Mouse (Mus musculus): ENCODE data around the gene Aars2.

Gene Aars2

GRCm38 (mm10) chr17:45506700-45507189, at the start of gene Aars2:
TSS of gene Aars2 (plus strand) at chr17:45506841.
- DNase-seq (ENCODE audit: low read depth, low spot score), result peak; percentile 88

DNA sequence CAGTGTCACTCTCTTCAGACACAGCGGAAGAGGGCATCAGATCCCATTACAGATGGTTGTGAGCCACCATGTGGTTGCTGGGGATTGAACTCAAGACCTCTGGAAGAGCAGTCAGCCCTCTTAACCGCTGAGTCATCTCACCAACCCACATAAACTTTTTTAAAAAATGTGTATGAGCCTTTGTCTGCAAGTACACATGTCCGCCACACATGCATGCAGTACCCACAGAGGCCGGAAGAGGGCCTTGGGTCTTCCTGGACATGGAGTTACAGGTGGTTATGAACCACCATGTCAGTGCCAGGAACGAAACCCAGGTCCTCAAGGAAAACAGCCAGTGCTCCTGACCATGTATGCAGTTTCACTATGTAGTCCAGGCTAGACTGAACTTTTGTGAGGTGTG, 49.2 kb upstream of the Aars2 start:
- no peak for DNase-seq (ENCODE audit: low read depth, low spot score)

GRCm38 (mm10) chr17:45458516-45458915, 48.1 kb upstream of the Aars2 start:
- DNase-seq (ENCODE audit: low read depth, low spot score), result no peak

DNA sequence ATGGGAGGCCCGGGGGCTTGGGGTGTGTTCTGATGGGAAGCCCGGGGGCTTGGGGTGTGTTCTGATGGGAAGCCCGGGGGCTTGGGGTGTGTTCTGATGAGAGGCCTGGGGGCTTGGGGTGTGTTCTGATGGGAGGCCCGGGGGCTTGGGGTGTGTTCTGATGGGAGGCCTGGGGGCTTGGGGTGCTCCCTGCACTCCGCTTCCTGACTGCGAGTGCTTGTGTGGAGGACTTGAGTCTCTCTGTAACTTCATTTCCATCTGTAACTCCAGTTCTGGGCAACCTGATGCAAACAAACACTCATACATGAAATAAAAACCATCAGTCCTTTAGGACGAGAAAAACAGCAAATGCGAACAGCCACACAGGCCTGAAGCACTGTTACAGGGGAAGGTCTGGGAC, 47.6 kb upstream of the Aars2 start:
- DNase-seq (ENCODE audit: low read depth, low spot score), result no peak

DNA sequence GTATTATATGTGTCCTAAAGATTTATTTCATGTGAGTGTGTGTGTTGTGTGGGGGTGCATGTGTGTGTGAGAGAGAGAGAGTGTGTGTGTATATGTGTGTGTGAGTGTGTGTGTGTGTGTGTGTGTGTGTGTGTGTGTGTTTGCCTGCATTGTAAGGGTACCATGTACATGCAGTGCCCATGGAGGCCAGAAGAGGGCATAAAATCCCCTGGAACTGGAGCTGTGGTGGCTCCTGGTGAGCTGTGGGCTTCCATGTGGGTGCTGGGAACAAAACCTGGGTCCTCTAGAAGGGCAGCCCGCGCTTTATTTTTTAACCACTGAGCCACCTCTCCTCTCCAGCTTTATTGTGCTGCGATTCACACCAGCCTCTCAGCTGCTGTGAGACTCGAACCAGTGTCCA, 44.1 kb upstream of the Aars2 start:
- DNase-seq (ENCODE audit: low read depth, low spot score), result no peak

GRCm38 (mm10) chr17:45464255-45464654, 42.4 kb upstream of the Aars2 start:
- no peak for DNase-seq (ENCODE audit: low read depth, low spot score)

DNA sequence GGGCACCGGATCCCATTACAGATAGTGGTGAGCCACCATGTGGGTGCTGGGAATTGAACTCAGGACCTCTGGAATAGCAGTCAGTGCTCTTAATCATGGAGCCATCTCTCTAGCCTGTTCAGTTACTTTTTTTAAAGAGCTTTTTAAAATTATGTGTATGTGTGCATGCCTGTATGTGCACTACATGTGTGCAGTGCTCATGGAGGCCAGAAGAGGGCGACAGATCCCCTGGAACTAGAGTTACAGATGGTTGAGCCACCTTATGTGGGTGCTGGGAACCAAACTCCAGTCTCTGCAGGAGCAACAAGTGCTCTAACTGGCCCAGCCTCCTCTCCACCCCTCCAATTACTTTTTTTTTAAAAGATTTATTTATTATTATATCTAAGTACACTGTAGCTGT, 39.9 kb upstream of the Aars2 start:
- no peak for DNase-seq (ENCODE audit: low read depth, low spot score)

- no peak for DNase-seq (ENCODE audit: low read depth, low spot score)
These were observed 38.3 kb upstream of the Aars2 start for GRCm38 (mm10) chr17:45468302-45468701.

DNA sequence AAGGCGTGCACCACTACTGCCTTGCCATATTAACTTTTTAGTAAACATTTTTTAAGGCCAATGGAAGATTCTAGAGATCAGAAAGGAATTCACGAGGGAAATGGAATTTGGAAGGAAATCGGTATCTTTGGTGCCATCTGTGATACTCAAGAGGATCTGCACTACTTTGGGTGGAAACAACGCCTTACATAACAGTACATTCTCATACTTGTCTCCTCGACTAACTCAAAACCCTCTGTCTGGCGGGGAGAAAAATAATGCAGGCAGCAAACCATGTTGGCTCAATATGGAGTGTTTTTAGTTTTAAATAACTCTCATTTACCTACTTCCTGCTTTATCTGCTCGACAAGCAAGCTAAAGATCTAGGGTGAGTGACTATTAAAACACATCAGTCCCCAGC, 35.9 kb upstream of the Aars2 start:
- DNase-seq (ENCODE audit: low read depth, low spot score), result no peak

DNA sequence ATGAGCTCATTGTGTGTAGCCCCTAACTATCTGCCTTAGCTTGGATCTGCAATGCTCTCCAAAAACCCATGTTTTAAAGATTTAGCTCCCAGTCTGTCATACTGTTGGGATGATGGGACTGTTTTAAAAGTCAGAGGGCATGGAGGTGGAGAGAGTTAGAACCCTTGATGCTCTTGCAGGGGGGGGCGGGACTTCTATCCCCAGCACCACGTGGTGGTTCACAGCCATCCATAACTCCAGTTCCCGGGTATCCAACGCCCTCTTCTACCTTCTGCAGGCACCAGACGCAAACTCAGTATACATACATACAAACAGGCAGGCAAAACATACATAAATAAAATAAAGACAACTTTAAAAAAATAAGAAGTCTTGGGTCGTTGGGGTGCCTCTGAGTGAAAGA, 33.0 kb upstream of the Aars2 start:
- no peak for DNase-seq (ENCODE audit: low read depth, low spot score)

GRCm38 (mm10) chr17:45474146-45474545, 32.5 kb upstream of the Aars2 start:
- DNase-seq (ENCODE audit: low read depth, low spot score), result no peak

DNA sequence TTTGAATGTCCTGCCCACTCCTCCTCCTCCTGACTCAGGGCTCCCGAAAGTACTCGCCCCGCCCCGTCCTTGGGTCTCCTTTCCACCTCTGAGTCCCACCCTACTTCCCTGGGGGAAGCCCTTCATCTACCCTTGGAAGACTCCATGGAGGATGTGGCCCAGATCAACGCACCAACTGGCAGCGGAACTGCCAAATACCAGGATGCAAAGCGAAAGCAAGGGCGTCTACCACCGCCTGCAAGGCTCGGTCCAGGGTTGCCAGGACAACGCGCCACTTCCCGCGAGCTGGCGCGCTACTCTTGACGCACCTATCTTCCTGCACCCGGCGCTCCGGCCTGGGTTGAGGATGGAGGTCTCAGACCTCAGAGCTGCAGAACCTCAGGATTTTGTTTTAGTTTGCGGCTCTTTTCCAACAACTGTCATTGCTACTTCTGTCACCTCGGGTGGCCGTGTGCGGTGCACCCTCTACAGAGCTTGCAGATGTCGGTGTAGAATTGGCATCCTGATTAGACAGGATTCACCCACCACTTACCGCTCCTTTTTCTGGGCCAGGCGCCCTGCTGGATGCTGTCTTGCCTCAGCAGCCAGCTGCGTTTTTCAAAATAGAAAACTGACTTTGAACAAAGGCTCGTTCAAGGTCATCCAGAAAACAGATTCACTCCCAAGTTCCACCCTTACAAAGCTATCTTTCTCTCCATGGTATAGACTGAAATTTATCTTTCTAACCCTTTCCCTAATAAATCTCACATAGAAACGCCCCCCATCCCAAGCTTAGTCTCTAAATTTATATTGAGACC, 31.8 kb upstream of the Aars2 start, which contains the start of gene Spats1:
TSS of gene Spats1 (minus strand) at position 747 of the 797 bp plus-strand sequence.
- peak; percentile 30 for DNase-seq (ENCODE audit: low read depth, low spot score)

DNA sequence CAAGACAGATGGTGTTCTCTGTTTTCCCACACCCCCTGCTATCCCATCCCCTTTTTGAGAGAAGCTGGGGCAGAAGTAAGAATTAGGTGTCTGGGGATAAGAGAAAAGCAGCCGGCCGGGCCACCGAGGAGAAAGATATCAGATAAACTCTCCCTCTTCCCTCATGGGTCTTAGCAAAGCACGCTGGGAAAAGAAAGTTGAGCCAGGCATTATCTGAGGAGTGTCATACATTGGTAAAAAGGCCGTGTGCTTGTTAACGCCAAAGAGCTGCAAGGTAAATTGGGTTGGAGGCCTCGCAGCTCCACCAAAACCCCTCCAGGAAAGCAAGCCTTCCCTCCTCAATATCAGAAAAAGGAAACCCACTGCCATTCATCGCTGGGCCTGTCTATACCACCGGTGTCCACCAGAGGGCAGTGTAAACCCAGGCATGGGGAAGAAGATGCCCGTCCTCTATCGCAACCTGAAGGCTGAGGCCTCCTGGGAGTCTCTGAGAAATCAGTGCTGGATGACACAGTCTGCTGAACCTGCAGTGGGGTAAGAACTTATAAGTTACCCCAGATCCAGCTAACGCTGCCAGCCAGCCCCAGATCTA, 28.3 kb upstream of the Aars2 start:
- DNase-seq (ENCODE audit: low read depth, low spot score), result peak; percentile 56

GRCm38 (mm10) chr17:45480429-45480828, 26.2 kb upstream of the Aars2 start:
- DNase-seq (ENCODE audit: low read depth, low spot score), result no peak

GRCm38 (mm10) chr17:45485581-45485980, 21.1 kb upstream of the Aars2 start:
- DNase-seq (ENCODE audit: low read depth, low spot score), result no peak

- DNase-seq (ENCODE audit: low read depth, low spot score), result no peak
These were observed 19.4 kb upstream of the Aars2 start for GRCm38 (mm10) chr17:45487216-45487615.

- DNase-seq (ENCODE audit: low read depth, low spot score), result no peak
These were observed 18.1 kb upstream of the Aars2 start for GRCm38 (mm10) chr17:45488321-45489254.

GRCm38 (mm10) chr17:45489736-45490135, 16.9 kb upstream of the Aars2 start:
- DNase-seq (ENCODE audit: low read depth, low spot score), result no peak

DNA sequence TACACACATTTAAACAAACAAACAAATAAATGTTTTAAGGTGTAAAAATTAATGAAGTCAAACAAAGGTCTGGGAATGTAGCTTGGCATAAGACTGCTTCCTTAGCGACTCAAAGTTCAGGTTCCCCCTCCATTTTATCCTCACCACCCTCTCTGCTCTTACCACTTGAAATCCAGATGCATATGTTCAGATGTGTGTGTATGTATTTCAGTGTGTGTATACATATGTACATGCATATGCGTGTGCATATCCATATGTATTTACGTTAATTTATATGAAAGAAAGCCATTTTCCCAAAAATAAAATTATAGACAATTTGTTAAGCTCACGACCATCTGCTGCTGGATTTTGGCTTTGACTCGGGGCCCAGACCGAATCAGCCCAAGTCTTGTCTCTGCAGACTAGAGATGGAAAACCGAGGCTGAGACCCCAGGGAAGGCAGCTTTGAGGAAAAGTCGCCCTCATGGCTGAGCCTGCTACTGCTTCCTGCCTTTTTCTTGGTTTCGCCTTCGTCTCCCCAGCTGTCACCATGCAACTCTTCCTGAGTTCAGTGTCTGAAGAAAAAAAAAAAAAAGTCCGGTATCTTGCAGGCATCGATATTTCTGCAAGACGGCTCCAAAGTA, 16.0 kb upstream of the Aars2 start:
- no peak for DNase-seq (ENCODE audit: low read depth, low spot score)

GRCm38 (mm10) chr17:45495398-45495797, 11.2 kb upstream of the Aars2 start:
- no peak for DNase-seq (ENCODE audit: low read depth, low spot score)

GRCm38 (mm10) chr17:45498397-45498796, 8.2 kb upstream of the Aars2 start:
- DNase-seq (ENCODE audit: low read depth, low spot score), result no peak

DNA sequence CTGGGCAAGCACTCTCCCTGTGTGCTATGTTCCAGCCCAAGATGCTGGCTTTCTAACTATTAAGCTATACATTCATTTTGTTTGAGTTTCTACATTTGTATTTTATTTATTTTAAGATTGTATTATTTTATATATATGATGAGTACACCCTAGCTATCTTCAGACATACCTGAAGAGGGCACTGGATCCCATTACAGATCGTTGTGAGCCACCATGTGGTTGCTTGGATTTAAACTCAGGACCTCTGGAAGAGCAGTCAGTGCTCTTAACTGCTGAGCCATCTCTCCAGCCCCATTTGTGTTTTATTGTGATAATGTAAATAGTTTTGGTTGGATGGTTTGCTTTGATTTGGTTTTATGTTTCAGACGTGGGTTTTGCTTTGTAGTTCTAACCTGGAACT, 7.1 kb upstream of the Aars2 start:
- no peak for DNase-seq (ENCODE audit: low read depth, low spot score)

Data from retina, adult 2 months (tissue).